In the genomic region with DNA sequence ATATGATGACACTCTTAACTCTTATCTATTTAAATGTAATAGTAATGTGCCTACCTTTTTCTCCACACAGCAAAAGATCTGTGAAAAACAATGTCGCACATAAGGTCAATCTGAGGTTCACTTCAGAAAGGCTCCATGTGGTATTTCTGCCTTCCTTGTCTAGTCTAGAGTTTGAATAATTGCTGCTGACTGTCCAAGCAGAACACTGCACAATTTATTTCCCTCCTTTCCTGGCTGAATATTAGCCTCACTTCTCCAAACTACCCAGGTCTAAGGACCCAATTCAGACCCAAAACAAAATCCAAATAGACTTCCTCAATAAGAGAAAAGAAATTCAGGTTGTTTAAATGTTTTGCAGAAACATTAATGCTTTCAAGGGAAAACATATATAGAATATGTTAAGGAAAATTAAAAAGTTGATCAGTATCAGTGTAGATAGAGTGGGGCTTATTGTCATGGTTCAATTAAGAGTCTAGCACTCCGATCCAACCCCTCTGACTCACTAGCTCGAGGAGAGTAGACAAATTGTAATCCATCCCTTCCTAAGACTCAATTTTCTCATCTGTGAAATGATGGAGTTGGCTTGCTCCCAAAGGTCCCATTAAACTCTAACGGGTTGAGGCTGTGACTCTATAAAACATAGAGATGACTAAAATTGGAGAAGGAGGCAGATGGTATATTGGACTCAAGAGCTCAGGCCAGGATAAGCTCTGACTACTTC, we compare ENCODE assay signal across 13 mouse cellular contexts.
"Had no signal": no experiment of that assay in that cellular context is flagged by ENCODE, and none has a peak within 500 bp of the region (broad histone marks: within the 10 kb centered on the region; RNA-seq: fewer than 3 reads in every experiment).

No protein-coding gene starts in this region.

- H3K9ac ChIP-seq: intestine, embryonic 15.5 days; limb, embryonic 15.5 days; liver, embryonic 12.5 days; lung, embryonic 14.5 days; midbrain, embryonic 15.5 days; neural tube, embryonic 12.5 days; stomach, embryonic 15.5 days had no signal

- H3K27ac ChIP-seq: intestine, embryonic 15.5 days; limb, embryonic 15.5 days; liver, embryonic 12.5 days; midbrain, embryonic 10.5 days; midbrain, embryonic 15.5 days; neural tube, embryonic 12.5 days; stomach, embryonic 15.5 days had no signal

- H3K4me3 ChIP-seq: intestine, embryonic 15.5 days; limb, embryonic 15.5 days; liver, embryonic 12.5 days; midbrain, embryonic 10.5 days; midbrain, embryonic 15.5 days; neural tube, embryonic 12.5 days; stomach, embryonic 15.5 days had no signal

- DNase-seq: lung, embryonic 14.5 days; lung, postnatal 10 days; lung, postnatal 4 days; right cerebral cortex, postnatal 14 days; thymus, adult 2 months; thymus, postnatal 25 days had no signal

- H3K36me3 ChIP-seq: intestine, embryonic 15.5 days; limb, embryonic 15.5 days; liver, embryonic 12.5 days; midbrain, embryonic 10.5 days; midbrain, embryonic 15.5 days; neural tube, embryonic 12.5 days; stomach, embryonic 15.5 days had no signal

- H3K4me1 ChIP-seq: intestine, embryonic 15.5 days; limb, embryonic 15.5 days; liver, embryonic 12.5 days; midbrain, embryonic 10.5 days; midbrain, embryonic 15.5 days; neural tube, embryonic 12.5 days; stomach, embryonic 15.5 days had no signal

- H3K4me2 ChIP-seq: intestine, embryonic 15.5 days; limb, embryonic 15.5 days; liver, embryonic 12.5 days; lung, embryonic 14.5 days; midbrain, embryonic 15.5 days; neural tube, embryonic 12.5 days; stomach, embryonic 15.5 days had no signal

- ATAC-seq: intestine, embryonic 15.5 days; liver, embryonic 12.5 days; midbrain, embryonic 15.5 days had no signal

- H3K9me3 ChIP-seq: intestine, embryonic 15.5 days; limb, embryonic 15.5 days; liver, embryonic 12.5 days; midbrain, embryonic 10.5 days; midbrain, embryonic 15.5 days; stomach, embryonic 15.5 days had no signal

- H3K27me3 ChIP-seq: intestine, embryonic 15.5 days; limb, embryonic 15.5 days; liver, embryonic 12.5 days; midbrain, embryonic 15.5 days; neural tube, embryonic 12.5 days; stomach, embryonic 15.5 days had no signal
